Mouse (Mus musculus) forebrain, embryonic 15.5 days (tissue): Measurements from ENCODE around the gene Igf2bp1. TPM values are rescaled to one million over a fixed set of nuclear protein-coding genes. Genes with fewer than 3 reads are reported as not detected.
A peak's percentile ranks its signal among the peaks of the same experiment; 100 is the strongest.
"Not testable (repeated sequence)": the region's sequence is repeated elsewhere in the genome, so short reads cannot be mapped to it uniquely, and the experiment has no call there.

Experiments used
- ATAC-seq: fragments of 200-750 bp; cut with Nextera tagmentation; replicated peaks from 2 replicates; pipeline ENCODE4 v1.8.0; 2017; ENCODE audit warnings: mild to moderate bottlenecking, moderate TSS enrichment, moderate library complexity
- H3K27ac ChIP-seq: fragments of 300-500 bp; sonication (generic); replicated peaks from 2 replicates; pipeline ENCODE4 v1.5.1; 2015; ENCODE audit warnings: mild to moderate bottlenecking, inconsistent platforms
- H3K27me3 ChIP-seq: fragments of 300-500 bp; sonication (generic); 2 replicates; pipeline ENCODE4 v1.6.1; 2015; ENCODE audit warnings: inconsistent platforms
- H3K36me3 ChIP-seq: fragments of 300-500 bp; sonication (generic); 2 replicates; pipeline ENCODE4 v1.6.1; 2015; ENCODE audit warnings: mild to moderate bottlenecking, inconsistent platforms
- H3K4me1 ChIP-seq: fragments of 300-500 bp; sonication (generic); 2 replicates; pipeline ENCODE4 v1.6.1; 2015; ENCODE audit warnings: inconsistent platforms
- H3K4me2 ChIP-seq: fragments of 300-500 bp; sonication (generic); replicated peaks from 2 replicates; pipeline ENCODE4 v1.6.1; 2015; ENCODE audit warnings: mild to moderate bottlenecking, inconsistent platforms
- H3K4me3 ChIP-seq: fragments of 300-500 bp; sonication (generic); 2 replicates; pipeline ENCODE4 v1.5.1; 2015; ENCODE audit warnings: mild to moderate bottlenecking, inconsistent platforms
- H3K9ac ChIP-seq: fragments of 300-500 bp; sonication (generic); replicated peaks from 2 replicates; pipeline ENCODE4 v1.6.1; 2015; ENCODE audit warnings: mild to moderate bottlenecking, inconsistent platforms
- H3K9me3 ChIP-seq: fragments of 300-500 bp; sonication (generic); 2 replicates; pipeline ENCODE4 v1.6.1; 2016; ENCODE audit warnings: inconsistent platforms
- WGBS: fragments of 180-500 bp; shearing (Covaris S2); methylation state at CpG from one replicate; pipeline ENCODE4 v1.1.7; 2015; ENCODE audit warnings: mixed read lengths; 5-methylcytosine and 5-hydroxymethylcytosine counted together
- polyA plus RNA-seq: library from polyadenylated mRNA; unstranded; fragments of >200 nt; fragmentation: Nextera tagmentation; extraction: Ambion mirVana; gene quantifications from 2 replicates; pipeline ENCODE4 v1.2.1, GENCODE M21; 2015

Igf2bp1 gene
- polyA plus RNA-seq, 1 experiment from 2014 or later: 22.0 TPM

GRCm38 (mm10) chr11:95939828-95940507 lies 65.8 kb downstream of the Igf2bp1 start:
- Histone ChIP-seq H3K4me3 (no peak overlapping the region), H3K27ac (no peak overlapping the region), H3K36me3 (no peaks in the 10 kb centered on the region), H3K4me1 (no peaks in the 10 kb centered on the region), H3K27me3 (no peaks in the 10 kb centered on the region), H3K9me3 (no peaks in the 10 kb centered on the region), H3K9ac (no peak overlapping the region), H3K4me2 (no peak overlapping the region)
- no peak for ATAC-seq
- WGBS: 40% methylated on average over 11 of the region's 11 CpGs

- Histone ChIP-seq H3K27ac (no peak overlapping the region), H3K4me1 (no peaks in the 10 kb centered on the region), H3K36me3 (no peaks in the 10 kb centered on the region), H3K4me3 (no peak overlapping the region), H3K9ac (no peak overlapping the region), H3K27me3 (no peaks in the 10 kb centered on the region), H3K4me2 (no peak overlapping the region), H3K9me3 (no peaks in the 10 kb centered on the region)
- WGBS: 87% methylated on average over 6 of the region's 6 CpGs
- no peak for ATAC-seq
Observed at GRCm38 (mm10) chr11:95936409-95936808, 69.3 kb downstream of the Igf2bp1 start.

GRCm38 (mm10) chr11:95932168-95932567 lies 73.6 kb downstream of the Igf2bp1 start:
- H3K9me3 ChIP-seq, H3K27me3 ChIP-seq, H3K4me2 ChIP-seq, H3K4me1 ChIP-seq, ATAC-seq, H3K4me3 ChIP-seq, H3K27ac ChIP-seq, H3K36me3 ChIP-seq, H3K9ac ChIP-seq: not testable (repeated sequence)
- WGBS: 97% methylated on average over 8 of the region's 10 CpGs

GRCm38 (mm10) chr11:95926398-95926797 lies 79.3 kb downstream of the Igf2bp1 start:
- Histone ChIP-seq H3K9ac (no peak overlapping the region), H3K36me3 (no peaks in the 10 kb centered on the region), H3K4me1 (no peaks in the 10 kb centered on the region), H3K27me3 (0 out of 2 replicates have a peak, but pooled peaks cover 4% of the 10 kb centered on the region), H3K27ac (no peak overlapping the region), H3K4me2 (no peak overlapping the region), H3K4me3 (no peak overlapping the region), H3K9me3 (0 out of 2 replicates have a peak, but pooled peaks cover 4% of the 10 kb centered on the region)
- ATAC-seq: no peak
- WGBS: 79% methylated on average over 4 of the region's 4 CpGs

GRCm38 (mm10) chr11:95925976-95926375 lies 79.8 kb downstream of the Igf2bp1 start:
- ATAC-seq: no peak
- Histone ChIP-seq H3K4me2 (no peak overlapping the region), H3K4me3 (no peak overlapping the region), H3K27ac (no peak overlapping the region), H3K9ac (no peak overlapping the region), H3K27me3 (0 out of 2 replicates have a peak, but pooled peaks cover 4% of the 10 kb centered on the region), H3K4me1 (no peaks in the 10 kb centered on the region), H3K36me3 (no peaks in the 10 kb centered on the region), H3K9me3 (0 out of 2 replicates have a peak, but pooled peaks cover 4% of the 10 kb centered on the region)
- WGBS: 98% methylated on average over 5 of the region's 5 CpGs

GRCm38 (mm10) chr11:95924215-95924614 lies 81.5 kb downstream of the Igf2bp1 start:
- Histone ChIP-seq H3K4me3 (no peak overlapping the region), H3K36me3 (no peaks in the 10 kb centered on the region), H3K4me1 (no peaks in the 10 kb centered on the region), H3K27me3 (0 out of 2 replicates have a peak, but pooled peaks cover 4% of the 10 kb centered on the region), H3K9me3 (0 out of 2 replicates have a peak, but pooled peaks cover 4% of the 10 kb centered on the region), H3K27ac (no peak overlapping the region), H3K9ac (no peak overlapping the region), H3K4me2 (no peak overlapping the region)
- WGBS: 7% methylated on average over 2 of the region's 2 CpGs
- no peak for ATAC-seq

GRCm38 (mm10) chr11:95923477-95923876 lies 82.3 kb downstream of the Igf2bp1 start:
- WGBS: 3% methylated on average over 4 of the region's 6 CpGs
- not testable (repeated sequence) for H3K27ac ChIP-seq, H3K36me3 ChIP-seq, H3K4me3 ChIP-seq, ATAC-seq, H3K9ac ChIP-seq, H3K4me2 ChIP-seq, H3K27me3 ChIP-seq, H3K4me1 ChIP-seq, H3K9me3 ChIP-seq

GRCm38 (mm10) chr11:95921991-95922621 lies 83.6 kb downstream of the Igf2bp1 start:
- H3K4me3 ChIP-seq: no peak overlapping the region
- no peak overlapping the region for H3K4me2 ChIP-seq
- 0 out of 2 replicates have a peak, but pooled peaks cover 2% of the 10 kb centered on the region for H3K9me3 ChIP-seq
- H3K36me3 ChIP-seq: no peaks in the 10 kb centered on the region
- WGBS: 58% methylated on average over 12 of the region's 12 CpGs
- H3K9ac ChIP-seq: no peak overlapping the region
- no peak for ATAC-seq
- H3K27ac ChIP-seq: no peak overlapping the region
- peaks cover 20% of the 10 kb centered on the region for H3K27me3 ChIP-seq
- no peaks in the 10 kb centered on the region for H3K4me1 ChIP-seq

- no peaks in the 10 kb centered on the region for H3K36me3 ChIP-seq
- H3K4me2 ChIP-seq: no peak overlapping the region
- H3K9me3 ChIP-seq: no peaks in the 10 kb centered on the region
- no peak overlapping the region for H3K9ac ChIP-seq
- no peak for ATAC-seq
- no peak overlapping the region for H3K27ac ChIP-seq
- 1% methylated on average over 5 of the region's 5 CpGs for WGBS
- peaks cover 19% of the 10 kb centered on the region for H3K4me1 ChIP-seq
- no peak overlapping the region for H3K4me3 ChIP-seq
- H3K27me3 ChIP-seq: peaks cover 59% of the 10 kb centered on the region
Observed at GRCm38 (mm10) chr11:95916426-95916825, 89.3 kb downstream of the Igf2bp1 start.

- no peak overlapping the region for H3K9ac ChIP-seq
- H3K27me3 ChIP-seq: peaks cover 68% of the 10 kb centered on the region
- WGBS: 1% methylated on average over 28 of the region's 28 CpGs
- peaks cover 19% of the 10 kb centered on the region for H3K4me1 ChIP-seq
- H3K4me3 ChIP-seq: peak overlapping the region; percentile 2
- ATAC-seq: no peak
- no peak overlapping the region for H3K27ac ChIP-seq
- no peaks in the 10 kb centered on the region for H3K9me3 ChIP-seq
- peak overlapping the region; percentile 29; the same call in 1 of the 2 replicates for H3K4me2 ChIP-seq
- no peaks in the 10 kb centered on the region for H3K36me3 ChIP-seq
Observed at GRCm38 (mm10) chr11:95915006-95915710, 90.6 kb downstream of the Igf2bp1 start.

- Histone ChIP-seq H3K9me3 (no peaks in the 10 kb centered on the region), H3K9ac (no peak within 1 kb of the TSS), H3K4me3 (peak within 1 kb of the TSS; percentile 2), H3K27ac (no peak within 1 kb of the TSS), H3K27me3 (peaks cover 68% of the 10 kb centered on the region), H3K4me1 (peaks cover 19% of the 10 kb centered on the region), H3K4me2 (peak within 1 kb of the TSS; percentile 29), H3K36me3 (no peaks in the 10 kb centered on the region)
- no peak for ATAC-seq
- under 1% methylated on average over 35 of the region's 35 CpGs for WGBS
Observed at GRCm38 (mm10) chr11:95914571-95914991, 91.2 kb downstream of the Igf2bp1 start, which contains the start of gene B4galnt2. TSS of gene B4galnt2 (minus strand) at chr11:95914891.
